Mouse (Mus musculus): ENCODE data around the gene Zdhhc22.
A peak's percentile ranks its signal among the peaks of the same experiment; 100 is the strongest.

DNA sequence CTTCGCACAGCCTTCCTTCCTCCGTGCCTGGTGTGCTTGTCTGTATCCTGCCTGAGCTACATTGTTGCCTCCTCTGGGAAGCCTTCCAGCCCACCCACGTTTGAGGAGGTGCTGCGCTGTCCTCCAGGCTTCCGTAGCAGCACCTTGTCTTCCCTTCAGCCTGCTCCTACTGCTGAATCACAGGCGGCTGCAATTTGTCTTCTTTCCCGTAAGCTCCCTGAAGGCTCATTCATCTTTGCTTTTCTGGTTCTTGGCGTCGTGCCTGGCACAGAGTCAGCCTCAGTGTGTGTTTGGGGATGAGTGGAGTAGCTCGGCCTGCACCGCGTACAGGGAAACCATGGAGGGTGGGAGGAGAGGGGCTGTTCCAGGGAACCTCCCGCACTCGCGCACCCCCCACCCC, 12.4 kb downstream of the Zdhhc22 start:
- TF ChIP-seq CTCF (IDR thresholded peaks at IDR 0.05; ENCODE audit: control insufficient read depth, insufficient read depth, insufficient replicate concordance, low read depth, low read length) (no peak), POLR2A (IDR thresholded peaks at IDR 0.05; ENCODE audit: control insufficient read depth, low read depth, low read length) (peak; percentile 48; the same call in 1 of the 2 replicates)
